Mouse (Mus musculus) neural tube, embryonic 12.5 days (tissue): ENCODE results near the gene Arg2. TPM values are rescaled to one million over a fixed set of nuclear protein-coding genes. Genes with fewer than 3 reads are reported as not detected.

Experiments used
- polyA plus RNA-seq: library from polyadenylated mRNA; unstranded; fragments of >200 nt; fragmentation: Nextera tagmentation; extraction: Ambion mirVana; gene quantifications from 2 replicates; pipeline ENCODE4 v1.2.1, GENCODE M21; 2016

Gene Arg2
- polyA plus RNA-seq, 1 experiment from 2014 or later = 17.1 TPM

Other genes starting within 250 kb of the Arg2 start
- 1.7 and 2.2 TPM in 2 replicates for gene Plek2, start 223.8 kb upstream of the Arg2 start, polyA plus RNA-seq
- gene Tmem229b, start 123.2 kb upstream of the Arg2 start, polyA plus RNA-seq = 27.1 and 28.1 TPM in 2 replicates
- gene Plekhh1, start 101.6 kb upstream of the Arg2 start, polyA plus RNA-seq = 6.0 and 6.7 TPM in 2 replicates
- 24.5 and 26.8 TPM in 2 replicates for gene Pigh, start 41.1 kb upstream of the Arg2 start, polyA plus RNA-seq
- 133 and 135 TPM in 2 replicates for gene Vti1b, start 41.9 kb downstream of the Arg2 start, polyA plus RNA-seq
- 21.7 and 23.5 TPM in 2 replicates for gene Rdh11, start 61.5 kb downstream of the Arg2 start, polyA plus RNA-seq
- gene Rdh12, start 78.1 kb downstream of the Arg2 start, polyA plus RNA-seq = 0.78 and 0.93 TPM in 2 replicates
- gene Zfyve26, start 165.5 kb downstream of the Arg2 start, polyA plus RNA-seq = 12.0 and 14.3 TPM in 2 replicates
- 4.5 and 5.1 TPM in 2 replicates for gene Rad51b, start 166.5 kb downstream of the Arg2 start, polyA plus RNA-seq